Mouse (Mus musculus) kidney, postnatal 36 days (tissue): ENCODE measurements around the gene Gm10471.
A peak's percentile ranks its signal among the peaks of the same experiment; 100 is the strongest.
"Not testable (repeated sequence)": the region's sequence is repeated elsewhere in the genome, so short reads cannot be mapped to it uniquely, and the experiment has no call there.

Experiments used
- DNase-seq, 2 experiments: peaks; one replicate each; pipeline ENCODE4 v3.0.0; 2021 to 2022; ENCODE audit warnings: mixed read lengths in 2 of 2

Gene Gm10471

GRCm38 (mm10) chr5:26089191-26089590, at the start of gene Gm10471:
Gene Gm10471, minus strand, starts transcription at chr5:26089291.
- DNase-seq, result not testable (repeated sequence)

GRCm38 (mm10) chr5:26121321-26121720, 32.2 kb upstream of the Gm10471 start, which contains the start of gene Gm10220:
Gene Gm10220, minus strand, starts transcription at chr5:26121421.
- not testable (repeated sequence) for DNase-seq

GRCm38 (mm10) chr5:26105262-26105661, 16.2 kb upstream of the Gm10471 start, which contains the start of gene 5031410I06Rik:
Gene 5031410I06Rik, minus strand, starts transcription at chr5:26105362.
- not testable (repeated sequence) for DNase-seq

GRCm38 (mm10) chr5:26079023-26079422, 10.1 kb downstream of the Gm10471 start:
- not testable (repeated sequence) for DNase-seq

GRCm38 (mm10) chr5:26070716-26071115, 18.4 kb downstream of the Gm10471 start:
- DNase-seq, result peak in 1 of 2 experiments; percentile 3

GRCm38 (mm10) chr5:26058481-26058880, 30.6 kb downstream of the Gm10471 start, which contains the start of gene Gm7347:
Gene Gm7347, minus strand, starts transcription at chr5:26058581.
- DNase-seq, result not testable (repeated sequence)

- DNase-seq, result not testable (repeated sequence)
Observed at GRCm38 (mm10) chr5:26039458-26039857, 49.6 kb downstream of the Gm10471 start, which contains the start of gene Speer4a. Gene Speer4a, minus strand, starts transcription at chr5:26039558.
